Mouse (Mus musculus) midbrain, embryonic 13.5 days (tissue): ENCODE results near the gene Yy1. TPM values are rescaled to one million over a fixed set of nuclear protein-coding genes. Genes with fewer than 3 reads are reported as not detected.

ENCODE experiments used
- microRNA counts: library from miRNA; unstranded; fragments of <30 nt; microRNA quantifications from one replicate; lab custom pipeline; 2016
- microRNA-seq: library from miRNA; unstranded; fragments of <30 nt; microRNA quantifications from one replicate; pipeline ENCODE4, GENCODE M21; 2016
- polyA plus RNA-seq: library from polyadenylated mRNA; unstranded; fragments of >200 nt; fragmentation: Nextera tagmentation; extraction: Ambion mirVana; gene quantifications from 2 replicates; pipeline ENCODE4 v1.2.1, GENCODE M21; 2015

The Yy1 gene
- polyA plus RNA-seq, 1 experiment from 2014 or later = 14.7 TPM

MicroRNAs within 50 kb of the gene (microRNA counts, 519-probe panel; counts per million panel counts)
- 110 counts per million, percentile 56 among the panel's probes with 10 or more counts for microRNA mmu-miR-345-3p (lab: Ali Mortazavi, UCI)
- 3,317 counts per million, percentile 67 among the panel's probes with 10 or more counts for microRNA mmu-miR-345-5p (lab: Ali Mortazavi, UCI)

Small RNA genes within 50 kb of the gene (microRNA-seq; reads per million reads assigned to microRNA genes)
- 114 reads per million, percentile 54 among the genes with 10 or more reads in this experiment for gene Mir345

Other genes starting within 250 kb of the Yy1 start
- gene Evl, start 238.3 kb upstream of the Yy1 start, polyA plus RNA-seq = 200 and 204 TPM in 2 replicates
- gene Degs2, start 90.7 kb upstream of the Yy1 start, polyA plus RNA-seq = 3.0 and 3.8 TPM in 2 replicates
- gene Slc25a29, start 42.9 kb downstream of the Yy1 start, polyA plus RNA-seq = 17.9 and 18.8 TPM in 2 replicates
- gene Slc25a47, start 43.1 kb downstream of the Yy1 start, polyA plus RNA-seq = 11.9 and 12.4 TPM in 2 replicates
- 6.2 and 9.1 TPM in 2 replicates for gene Wdr25, start 100.7 kb downstream of the Yy1 start, polyA plus RNA-seq
- 107 and 108 TPM in 2 replicates for gene Wars, start 101.2 kb downstream of the Yy1 start, polyA plus RNA-seq